Mouse (Mus musculus): ENCODE results near the gene Vopp1.

DNA sequence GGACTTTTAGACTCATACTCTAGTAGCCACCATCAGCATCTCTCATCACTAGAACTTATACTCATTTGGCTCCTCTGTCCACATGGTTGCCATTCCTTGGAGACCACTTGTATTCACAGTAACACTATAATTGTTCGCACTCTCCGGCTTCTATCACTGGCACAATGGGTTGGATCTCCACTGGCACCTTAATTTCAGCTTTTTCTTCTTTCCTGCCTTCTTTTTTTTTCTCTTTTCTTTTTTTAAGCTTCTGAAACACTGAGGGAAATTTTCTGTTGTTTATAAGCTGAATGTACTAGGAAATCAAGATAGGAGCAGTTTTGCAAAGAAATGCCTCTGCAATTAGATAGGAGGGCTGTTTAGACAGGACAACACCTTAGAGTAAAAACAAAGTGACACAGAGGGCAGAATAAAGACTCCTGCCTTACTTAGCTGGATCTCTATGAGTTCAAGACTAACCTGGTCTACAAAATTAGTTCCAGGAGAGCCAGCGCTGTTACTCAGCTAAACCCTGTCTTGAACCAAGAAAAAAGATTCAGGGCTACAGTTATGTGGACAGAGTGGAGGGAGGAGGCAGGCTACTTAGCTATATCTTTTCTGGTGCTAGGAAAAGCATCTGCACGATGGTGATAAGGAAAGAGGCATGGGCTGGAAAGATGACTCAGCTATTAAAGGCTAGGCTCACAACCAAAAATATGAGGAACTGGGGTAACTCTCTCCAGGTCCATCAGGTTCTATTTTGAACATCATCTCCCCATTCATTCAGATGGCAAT is 79.8 kb downstream of the Vopp1 start:
- TF ChIP-seq GATA1 (IDR thresholded peaks at IDR 0.05; ENCODE audit: borderline replicate concordance, low read length) (no peak; the same call in 2 of the 3 replicates), FLI1 (IDR thresholded peaks at IDR 0.05; ENCODE audit: low read length) (no peak)
